Mouse (Mus musculus): ENCODE measurements around the gene Pik3r6.

Gene Pik3r6

DNA sequence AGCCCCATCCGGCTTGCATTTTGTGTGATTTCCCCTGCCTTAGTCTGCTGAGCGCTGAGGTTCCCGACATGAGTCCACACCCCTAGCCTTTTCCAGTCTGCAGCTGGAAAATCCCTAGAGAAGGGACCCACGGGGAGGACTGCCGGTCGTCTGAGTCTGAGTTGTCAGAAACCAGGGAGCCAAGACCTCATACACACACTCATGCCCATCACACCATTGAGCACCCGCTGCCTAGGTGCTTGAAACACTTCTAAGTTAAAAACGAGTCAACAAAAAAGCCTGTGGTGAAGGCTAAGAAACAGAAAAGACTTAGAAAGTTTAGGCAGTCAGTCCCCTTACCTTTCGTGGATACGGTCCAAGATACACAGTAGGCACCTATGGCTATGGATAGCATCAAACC is 15.1 kb upstream of the Pik3r6 start:
- no peak for DNase-seq (ENCODE audit: low read depth, low spot score)

DNA sequence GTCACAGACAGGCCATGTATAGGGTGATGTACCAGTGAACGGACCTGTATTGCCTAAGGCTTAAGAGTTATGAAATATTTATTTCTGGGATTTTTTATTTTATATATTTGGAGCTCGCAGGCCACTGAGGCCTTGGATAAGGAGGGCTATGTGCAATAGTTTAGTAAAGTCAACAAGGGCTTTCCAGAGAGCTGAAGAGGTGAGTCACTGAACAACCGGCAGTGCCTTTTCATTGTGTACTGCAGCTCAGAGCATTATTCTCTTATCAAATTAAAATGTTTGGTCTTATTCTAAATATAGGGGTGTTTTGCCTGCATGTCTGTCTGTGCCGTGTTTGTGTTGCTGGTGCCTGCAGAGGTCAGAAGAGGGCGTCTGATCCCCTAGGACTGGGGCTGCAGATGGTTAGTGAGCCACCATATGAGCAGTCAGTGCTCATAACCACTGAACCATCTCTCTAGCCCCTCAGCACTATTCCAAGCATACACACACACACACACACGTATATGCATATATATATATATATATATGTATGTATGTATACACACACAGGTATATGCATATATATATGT is 14.5 kb upstream of the Pik3r6 start:
- no peak for DNase-seq (ENCODE audit: low read depth, low spot score)

DNA sequence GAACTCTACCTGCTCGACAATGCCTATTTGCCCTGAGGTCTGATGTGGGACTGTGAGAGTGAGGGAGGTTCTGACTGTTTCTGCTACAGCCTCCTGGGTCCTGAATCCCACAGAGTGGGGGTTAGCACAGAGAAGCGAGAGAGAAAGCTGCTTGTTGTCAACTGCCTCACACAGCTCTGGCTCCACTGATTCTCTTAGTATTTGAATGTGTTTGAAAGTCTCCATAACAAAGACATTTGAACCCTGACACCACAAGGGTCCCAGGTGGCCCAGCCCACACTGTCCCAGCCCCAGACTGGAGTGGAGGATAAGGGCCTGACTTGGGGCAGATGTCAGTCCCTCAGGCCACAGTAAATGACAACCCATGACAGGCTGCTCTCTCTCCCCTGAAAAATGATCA is 13.6 kb upstream of the Pik3r6 start:
- no peak for DNase-seq (ENCODE audit: low read depth, low spot score)

DNA sequence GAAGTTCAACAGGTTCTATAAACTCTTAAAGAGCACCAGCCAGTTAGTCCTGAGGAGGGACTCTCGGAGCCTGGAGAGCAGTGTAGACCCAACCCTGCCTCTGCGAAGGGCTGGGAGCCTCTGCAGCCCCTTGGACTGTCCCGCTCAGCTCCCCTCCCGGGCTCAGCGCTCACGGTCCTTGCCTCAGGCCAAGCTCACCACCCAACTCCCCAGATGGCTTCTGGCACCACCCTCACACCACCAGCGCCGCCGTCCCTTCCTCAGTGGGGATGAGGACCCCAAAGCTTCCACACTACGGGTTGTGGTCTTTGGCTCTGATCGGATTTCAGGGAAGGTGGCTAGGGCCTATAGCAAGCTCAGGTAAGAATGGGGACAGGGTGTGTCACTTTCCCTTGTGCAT is 10.2 kb upstream of the Pik3r6 start:
- no peak for DNase-seq (ENCODE audit: low read depth, low spot score)

DNA sequence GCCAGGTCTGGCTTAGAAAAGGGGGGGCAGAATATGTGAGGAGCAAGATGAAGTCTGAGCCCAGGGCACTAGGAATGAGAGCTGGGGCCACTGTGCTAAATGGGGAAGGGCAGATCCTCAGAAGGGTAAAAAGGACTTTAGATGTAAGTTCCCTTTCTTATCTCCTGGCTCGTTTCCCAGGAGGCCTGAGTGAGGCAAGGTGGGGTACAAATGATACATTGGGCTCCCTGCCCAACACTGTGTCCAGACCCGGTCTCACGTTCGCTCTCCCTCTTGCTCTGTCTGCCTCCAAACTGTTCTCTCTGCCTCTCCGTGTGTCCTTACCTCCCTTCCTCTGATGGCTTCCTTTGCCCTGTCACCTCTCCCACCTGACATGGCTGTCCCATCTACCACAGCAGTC is 9.1 kb upstream of the Pik3r6 start:
- no peak for DNase-seq (ENCODE audit: low read depth, low spot score)

DNA sequence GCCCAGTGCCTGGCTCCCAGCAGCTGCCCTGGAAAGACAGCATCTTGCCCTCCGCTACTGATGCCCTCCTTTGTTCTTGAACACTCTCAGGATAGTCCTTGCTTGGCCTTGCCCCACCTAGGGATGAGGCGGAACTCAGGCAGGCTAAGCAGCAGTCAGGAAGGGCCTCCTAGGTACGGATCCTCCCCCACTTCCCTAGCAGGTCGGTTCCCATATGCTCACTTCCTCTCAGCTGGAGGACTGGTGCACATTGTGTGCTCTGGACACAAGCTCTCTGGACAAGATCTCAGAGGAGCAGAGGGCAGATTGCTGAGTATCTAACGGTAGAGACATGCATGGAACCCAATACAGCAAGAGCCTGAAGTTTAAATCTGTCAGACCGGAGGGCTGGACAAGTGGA is 5.7 kb upstream of the Pik3r6 start:
- DNase-seq (ENCODE audit: low read depth, low spot score): no peak

DNA sequence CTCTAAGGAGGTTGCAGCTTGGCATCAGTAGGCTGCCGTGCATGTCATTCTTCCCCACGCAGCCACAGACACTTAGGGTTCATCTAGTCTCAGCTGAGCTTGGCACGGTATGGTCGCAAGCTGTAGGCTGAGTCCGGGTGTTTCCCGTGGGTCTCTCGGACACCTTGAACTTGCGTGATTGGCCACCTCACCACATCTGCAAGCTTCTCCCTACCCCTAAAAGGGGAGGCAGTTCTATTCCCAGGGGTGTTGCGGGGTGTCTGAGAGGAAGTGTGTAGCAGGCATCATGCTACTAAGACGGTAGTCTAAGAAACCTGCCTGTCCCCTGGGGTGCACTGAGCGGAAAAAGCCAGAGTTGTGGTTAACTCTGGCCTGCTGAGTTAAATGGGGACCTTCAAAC is 4.3 kb upstream of the Pik3r6 start:
- no peak for DNase-seq (ENCODE audit: low read depth, low spot score)

DNA sequence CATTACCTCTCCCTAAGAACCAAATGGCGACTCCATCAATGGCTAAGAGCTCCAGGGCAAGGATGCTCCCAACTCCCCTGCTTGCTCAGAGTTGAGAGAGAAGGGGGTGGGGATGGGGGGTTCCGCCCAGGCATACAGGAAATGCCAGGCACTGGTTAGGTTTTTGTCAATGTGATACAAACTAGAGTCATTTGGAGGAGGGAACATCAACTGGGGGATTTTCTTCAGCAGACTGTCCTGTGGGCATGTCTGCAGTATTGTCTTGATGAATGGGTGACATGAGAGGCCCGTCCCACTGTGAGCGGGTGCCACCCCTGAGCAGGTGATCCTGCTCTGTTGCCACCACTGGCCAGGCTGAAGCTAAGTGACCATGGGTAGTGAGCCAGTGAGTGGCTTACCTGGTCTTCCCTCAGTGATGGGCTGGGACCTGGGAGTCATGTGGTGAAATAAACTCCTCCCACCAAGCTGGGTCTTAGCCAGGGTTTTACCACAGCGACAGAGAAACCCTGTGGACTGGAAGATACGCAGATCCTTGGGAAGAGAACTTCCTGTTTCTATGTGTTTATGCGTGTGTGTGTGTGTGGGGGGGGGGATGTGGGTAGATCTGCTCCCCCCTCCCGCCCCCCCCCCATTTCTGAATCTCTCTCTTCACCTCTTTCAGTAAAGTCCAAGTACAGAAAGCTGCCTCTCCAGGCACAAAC is 3.7 kb upstream of the Pik3r6 start:
- no peak for DNase-seq (ENCODE audit: low read depth, low spot score)

DNA sequence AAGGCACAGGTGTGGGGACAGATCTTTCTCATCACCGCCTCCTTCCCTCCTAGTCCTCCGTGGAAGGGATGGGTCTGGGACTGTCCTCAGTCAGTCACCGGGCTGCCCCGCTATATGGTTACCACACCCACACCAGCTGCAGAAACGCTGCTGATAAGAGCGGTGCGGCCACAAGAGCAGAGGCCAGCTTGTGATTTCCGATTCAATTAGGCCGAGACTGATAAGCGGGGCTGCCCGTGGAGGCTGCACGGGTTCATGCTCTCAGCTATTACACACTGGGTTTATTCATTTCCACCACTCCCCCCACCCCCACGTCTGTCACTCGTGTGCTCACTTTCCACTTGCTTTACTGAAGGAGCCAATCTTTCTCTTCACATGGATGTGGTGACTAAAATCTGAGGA is 1.9 kb upstream of the Pik3r6 start:
- no peak for DNase-seq (ENCODE audit: low read depth, low spot score)

DNA sequence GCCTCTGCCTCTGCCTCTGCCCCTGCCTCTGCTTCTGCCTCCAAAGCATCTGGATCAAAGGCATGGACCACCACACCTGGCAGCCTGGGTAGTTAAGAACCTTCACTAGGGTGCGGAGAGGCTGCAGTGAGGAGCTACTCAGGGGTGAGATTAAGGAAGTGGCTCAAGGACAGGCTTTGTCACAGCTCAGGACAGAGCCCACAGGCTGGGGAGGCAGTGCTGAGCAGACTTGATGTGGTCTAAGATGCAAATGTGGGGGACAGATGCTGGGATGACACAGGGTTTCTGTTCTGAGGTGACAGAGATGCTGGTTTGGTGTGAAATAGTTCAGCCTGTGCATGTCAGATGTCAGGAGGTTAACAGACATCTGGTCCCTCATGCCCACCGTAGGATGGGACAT is 411 bp upstream of the Pik3r6 start:
- no peak for DNase-seq (ENCODE audit: low read depth, low spot score)

DNA sequence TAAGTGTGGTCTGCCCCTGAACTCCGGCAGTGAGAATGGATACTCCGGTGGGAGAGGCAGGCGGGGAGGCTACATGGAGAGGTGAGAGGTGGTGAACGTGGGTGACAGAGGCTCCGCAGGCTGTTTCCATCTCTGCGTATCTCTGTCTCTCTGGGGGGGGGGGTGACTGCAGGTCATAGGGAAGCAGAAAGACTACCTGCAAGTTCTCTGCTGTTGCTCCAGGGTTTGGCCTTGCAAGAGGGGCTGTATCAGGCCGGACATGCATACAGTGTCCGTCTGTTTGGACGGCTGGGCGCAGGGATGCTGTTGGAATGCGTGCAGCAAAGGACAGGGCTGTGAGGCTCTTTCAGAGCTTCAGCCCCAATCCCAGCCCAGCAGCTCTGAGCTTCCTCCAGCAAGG is 2.1 kb downstream of the Pik3r6 start:
- DNase-seq (ENCODE audit: low read depth, low spot score): no peak

DNA sequence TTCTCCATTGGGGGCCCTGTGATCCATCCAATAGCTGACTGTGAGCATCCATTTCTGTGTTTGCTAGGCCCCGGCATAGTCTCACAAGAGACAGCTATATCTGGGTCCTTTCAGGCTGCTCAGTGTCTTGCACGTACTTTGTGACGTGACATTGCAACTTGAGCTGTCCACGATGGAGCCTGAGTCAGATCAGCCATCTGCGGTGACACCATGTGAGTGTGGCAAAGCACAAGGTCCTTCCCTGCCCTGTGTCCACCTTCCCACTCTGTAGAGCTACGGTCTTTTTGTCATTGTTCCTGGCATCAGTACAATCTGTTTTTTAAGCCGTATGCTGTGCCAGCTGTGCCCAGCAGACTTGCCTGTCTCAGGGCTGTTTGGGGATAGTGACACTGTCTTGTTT is 4.4 kb downstream of the Pik3r6 start:
- DNase-seq (ENCODE audit: low read depth, low spot score): no peak

DNA sequence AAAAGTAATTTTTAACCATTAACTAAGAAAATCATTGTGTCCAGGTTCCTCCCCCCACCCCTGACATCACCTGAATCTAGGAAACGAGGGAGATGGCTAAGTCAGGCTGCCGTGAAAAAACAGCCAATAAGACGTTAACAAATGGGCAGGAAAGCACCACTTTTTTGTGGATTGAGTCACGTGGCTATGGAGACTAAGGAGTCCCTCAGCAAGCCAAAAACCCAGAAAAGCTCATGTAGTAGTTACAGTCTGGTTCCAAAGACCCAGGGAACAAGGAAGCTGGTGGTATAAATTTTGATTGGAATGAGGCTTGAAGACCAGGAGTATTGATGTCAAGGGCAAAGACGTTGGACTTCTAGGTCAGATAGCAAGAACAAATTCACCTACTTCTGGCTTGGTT is 5.8 kb downstream of the Pik3r6 start:
- no peak for DNase-seq (ENCODE audit: low read depth, low spot score)

DNA sequence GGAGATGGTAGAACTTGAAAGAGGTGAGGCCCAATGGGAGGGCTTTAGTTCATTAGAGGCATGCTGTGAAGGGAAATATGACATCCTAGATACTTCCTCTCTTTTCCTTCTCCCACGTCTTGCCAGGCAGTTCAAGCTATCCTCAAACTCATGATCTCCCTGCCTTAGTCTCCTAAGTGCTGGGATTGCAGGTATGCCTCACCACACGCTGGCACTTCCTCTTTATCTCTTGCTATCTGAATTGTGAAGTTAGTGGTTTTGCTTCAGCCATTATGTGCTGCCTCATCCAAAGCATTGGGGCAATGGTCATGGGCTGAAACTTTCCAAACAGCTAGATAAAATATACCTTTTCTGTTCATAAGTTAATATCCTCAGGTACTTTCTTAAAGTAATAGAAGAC is 6.4 kb downstream of the Pik3r6 start:
- no peak for DNase-seq (ENCODE audit: low read depth, low spot score)

DNA sequence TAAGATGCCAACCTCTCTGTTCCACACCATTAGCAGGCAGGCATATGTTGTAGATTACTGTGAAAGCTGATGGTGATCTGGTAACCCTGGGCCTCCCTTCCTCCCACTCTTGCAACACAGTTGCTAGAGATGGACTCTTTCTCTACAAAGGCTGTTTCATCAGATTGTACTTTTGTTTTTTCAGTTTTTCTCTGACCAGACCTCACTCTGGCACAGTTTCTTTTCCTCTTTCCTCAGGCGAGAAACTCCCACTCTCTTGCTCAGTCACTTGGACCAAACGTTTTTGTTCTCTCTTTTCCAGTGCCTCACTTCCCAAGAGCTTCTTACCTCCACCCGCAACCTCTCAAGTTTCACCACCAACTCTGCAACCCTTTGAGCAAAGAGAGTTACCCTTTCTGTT is 11.2 kb downstream of the Pik3r6 start:
- no peak for DNase-seq (ENCODE audit: low read depth, low spot score)

DNA sequence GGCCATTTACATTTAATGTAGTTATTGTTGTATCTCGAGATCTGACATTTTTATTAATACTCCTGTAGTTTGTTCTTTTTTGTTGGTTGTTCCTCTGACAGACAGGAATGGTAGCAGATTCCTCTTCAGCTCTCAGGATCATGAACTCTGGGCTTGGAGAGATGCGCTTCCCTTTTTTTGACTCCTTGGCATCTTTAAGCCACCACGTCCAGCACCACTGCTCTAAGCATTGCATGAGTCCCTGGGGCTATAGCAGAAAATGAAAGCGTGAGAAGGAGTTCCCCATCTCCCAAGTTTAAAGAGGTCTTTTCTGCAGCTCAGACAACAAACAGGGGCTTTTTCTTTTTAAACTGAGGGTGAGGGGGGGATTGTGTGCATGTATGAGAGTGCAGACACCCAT is 16.5 kb downstream of the Pik3r6 start:
- no peak for DNase-seq (ENCODE audit: low read depth, low spot score)

DNA sequence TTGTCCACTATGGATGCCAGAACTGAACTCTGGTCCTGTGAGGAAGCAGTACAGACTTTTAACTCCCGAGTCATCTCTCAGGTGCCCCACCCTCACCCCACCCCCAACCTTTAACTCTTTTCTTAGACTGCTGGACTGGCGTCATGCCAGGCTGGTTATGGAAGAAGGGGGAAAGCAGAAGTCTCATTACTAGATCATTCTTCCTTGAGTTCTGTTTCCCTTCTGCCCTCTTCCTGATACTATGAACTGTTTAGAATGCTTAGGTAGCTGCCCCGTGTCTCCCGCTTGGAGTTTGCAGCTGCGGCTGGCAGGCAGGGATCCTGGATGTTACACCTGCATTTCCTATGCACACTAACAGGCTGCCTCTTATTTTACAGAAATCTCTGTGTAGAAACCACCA is 17.0 kb downstream of the Pik3r6 start:
- DNase-seq (ENCODE audit: low read depth, low spot score): no peak

DNA sequence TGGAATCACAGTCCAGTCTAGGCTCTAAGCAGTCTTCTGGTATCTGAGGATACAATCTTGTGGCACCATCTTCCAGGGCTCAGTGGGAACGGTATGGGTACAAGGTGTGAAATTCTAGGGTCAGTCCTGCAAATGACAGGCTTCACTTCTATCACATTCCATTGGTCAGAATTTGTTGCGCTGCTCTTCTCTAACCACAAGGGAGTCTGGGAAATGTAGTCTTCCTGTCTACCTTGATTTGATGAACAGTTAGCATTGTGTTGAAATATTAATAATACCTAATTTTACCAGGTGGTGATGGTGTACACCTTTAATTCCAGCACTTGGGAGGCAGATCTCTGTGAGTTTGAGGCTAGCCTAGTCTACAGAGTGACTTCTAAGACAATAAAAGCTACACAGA is 17.6 kb downstream of the Pik3r6 start:
- no peak for DNase-seq (ENCODE audit: low read depth, low spot score)

DNA sequence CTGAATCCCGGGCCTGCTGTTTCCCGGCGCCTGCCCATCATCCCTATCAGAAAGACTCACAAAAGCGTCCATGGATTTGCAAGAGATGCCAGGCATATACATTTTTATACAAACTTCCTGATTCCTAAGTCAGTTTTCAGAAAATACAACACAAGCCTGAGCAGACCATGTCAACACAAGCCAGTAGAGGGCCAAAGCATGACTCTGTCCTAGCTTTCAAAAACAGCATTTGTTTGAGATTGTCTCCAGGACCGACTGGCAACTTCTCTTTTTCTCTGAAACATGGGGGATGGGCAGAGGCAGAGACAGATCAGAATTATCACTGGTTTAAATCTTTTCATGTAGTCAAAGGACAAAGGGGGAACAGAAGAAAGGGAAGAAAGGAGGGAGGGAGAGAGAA is 18.5 kb downstream of the Pik3r6 start:
- DNase-seq (ENCODE audit: low read depth, low spot score): no peak

DNA sequence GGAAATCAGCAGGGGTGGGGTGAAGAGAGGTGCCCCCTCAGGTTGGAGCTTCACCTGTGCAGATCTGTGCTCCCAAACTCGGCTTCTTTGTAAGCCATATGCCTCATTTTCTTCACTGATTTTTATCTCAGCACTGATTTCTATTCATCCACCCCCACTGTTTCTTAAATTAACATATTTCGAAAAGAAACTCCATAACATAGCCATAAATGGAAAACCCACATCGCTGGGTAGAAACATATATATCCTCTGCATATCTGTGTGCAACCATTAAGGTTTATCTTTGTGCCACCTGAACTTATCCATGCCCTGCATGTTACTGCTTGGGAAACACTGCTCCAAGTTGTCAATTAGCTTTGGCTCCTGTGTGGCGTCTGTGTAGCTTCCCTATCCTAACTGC is 23.6 kb downstream of the Pik3r6 start:
- no peak for DNase-seq (ENCODE audit: low read depth, low spot score)

DNA sequence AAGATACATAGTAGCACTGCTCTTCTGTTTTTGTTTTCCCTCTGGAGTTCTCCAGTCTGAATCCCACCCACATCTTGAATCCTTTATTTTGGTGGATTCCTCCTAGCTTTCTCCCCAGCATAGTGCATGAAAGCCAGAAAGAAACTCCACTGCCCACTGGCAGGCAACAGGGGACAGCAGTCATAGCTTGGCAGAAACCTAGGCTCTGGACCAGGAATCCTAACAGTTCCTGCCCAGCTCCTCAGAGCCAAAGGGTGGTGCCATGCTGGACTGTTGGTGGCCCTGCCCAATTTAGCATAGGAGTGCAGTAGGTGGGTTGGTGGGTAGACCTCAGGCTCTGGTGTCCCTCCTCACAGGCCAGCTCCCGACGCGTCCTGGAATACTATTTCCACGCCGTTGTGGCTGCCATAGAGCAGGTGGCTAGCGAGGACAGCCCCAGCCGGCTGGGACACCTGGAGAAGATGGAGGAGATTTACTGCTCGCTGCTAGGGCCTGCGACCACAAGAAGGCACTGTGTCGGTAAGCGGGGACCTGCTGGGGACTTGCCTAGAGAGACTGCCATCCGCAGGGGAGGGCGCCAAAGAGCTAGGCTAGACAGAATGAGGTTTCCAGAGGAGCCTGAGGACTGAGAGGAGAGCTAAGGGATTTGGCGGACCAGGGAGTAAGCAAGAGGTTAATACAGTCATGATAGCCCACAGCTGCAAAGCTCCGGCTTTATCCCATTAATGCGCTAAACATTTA is 28.4 kb downstream of the Pik3r6 start:
- no peak for DNase-seq (ENCODE audit: low read depth, low spot score)

DNA sequence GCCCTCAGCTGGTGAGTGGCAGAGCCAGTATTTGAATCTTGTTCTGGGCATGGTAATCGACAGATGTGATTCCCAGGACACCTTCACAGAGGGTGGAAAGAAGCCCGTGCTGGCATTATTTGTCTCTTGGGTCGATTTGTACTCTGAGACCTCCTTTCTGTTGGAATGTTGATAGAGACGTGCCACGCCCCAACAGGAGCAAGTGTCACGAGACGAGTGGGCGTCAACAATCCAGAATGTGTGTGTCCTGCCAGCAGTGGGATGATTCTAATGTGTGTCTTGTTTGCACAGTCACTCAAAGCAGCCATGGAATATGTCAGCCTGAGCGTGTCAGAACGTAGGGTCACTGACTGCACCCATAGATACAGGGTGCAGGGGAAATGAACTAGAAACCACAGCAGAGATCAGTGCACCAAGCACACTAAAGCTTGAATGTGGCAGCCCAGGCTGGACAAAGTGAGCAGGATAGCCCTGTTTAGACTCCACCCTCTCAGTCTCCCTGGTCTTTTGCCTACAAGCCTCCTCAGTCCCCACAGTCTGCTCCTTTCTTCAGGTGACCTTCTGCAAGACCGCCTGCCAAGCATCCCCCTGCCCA is 29.2 kb downstream of the Pik3r6 start:
- DNase-seq (ENCODE audit: low read depth, low spot score): no peak

DNA sequence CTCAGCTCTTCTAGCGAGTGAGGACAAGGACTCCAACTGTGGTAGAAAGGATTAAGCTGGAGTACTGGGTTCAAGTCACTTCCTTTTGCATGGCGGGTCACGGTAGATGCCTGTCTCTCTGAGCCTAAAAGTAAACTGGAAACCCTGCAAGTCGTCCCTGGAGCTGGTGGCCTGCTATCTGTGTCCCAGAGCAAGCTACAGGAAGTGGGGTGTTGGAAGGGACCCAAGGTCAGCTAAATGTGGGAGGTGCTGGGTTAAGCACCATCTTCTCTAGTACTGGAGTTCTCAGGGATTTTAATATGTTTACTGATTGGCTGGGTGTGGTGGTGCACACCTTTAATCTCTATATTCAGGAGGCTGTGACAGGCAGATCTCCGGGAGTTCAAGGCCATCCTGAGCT is 30.0 kb downstream of the Pik3r6 start:
- DNase-seq (ENCODE audit: low read depth, low spot score): no peak

Data from c-Kit-negative CD71-positive TER-119-positive erythroid progenitor cells, embryonic 14.5 days (primary cell).